Mouse (Mus musculus) lung, embryonic 15.5 days (tissue): ENCODE measurements around the gene Sh2d4b. TPM values are rescaled to one million over a fixed set of nuclear protein-coding genes. Genes with fewer than 3 reads are reported as not detected.

Source experiments
- ATAC-seq: fragments of 200-750 bp; cut with Nextera tagmentation; 2 replicates; pipeline ENCODE4 v1.8.0; 2017; ENCODE audit warnings: moderate number of reproducible peaks, borderline replicate concordance; ENCODE audit not compliant: low FRiP score, low TSS enrichment; ENCODE audit errors: extremely low read depth
- H3K27ac ChIP-seq: fragments of 300-500 bp; sonication (generic); 2 replicates; pipeline ENCODE4 v1.5.1; 2015; ENCODE audit warnings: moderate library complexity, mild to moderate bottlenecking, inconsistent platforms
- H3K27me3 ChIP-seq: fragments of 300-500 bp; sonication (generic); 2 replicates; pipeline ENCODE4 v1.6.1; 2015; ENCODE audit warnings: inconsistent platforms
- H3K36me3 ChIP-seq: fragments of 300-500 bp; sonication (generic); 2 replicates; pipeline ENCODE4 v1.6.1; 2015; ENCODE audit warnings: inconsistent platforms
- H3K4me1 ChIP-seq: fragments of 300-500 bp; sonication (generic); 2 replicates; pipeline ENCODE4 v1.6.1; 2015; ENCODE audit warnings: inconsistent platforms
- H3K4me2 ChIP-seq: fragments of 300-500 bp; sonication (generic); 2 replicates; pipeline ENCODE4 v1.6.1; 2015; ENCODE audit warnings: inconsistent platforms, mild to moderate bottlenecking, moderate library complexity
- H3K4me3 ChIP-seq: fragments of 300-500 bp; sonication (generic); 2 replicates; pipeline ENCODE4 v1.5.1; 2015; ENCODE audit warnings: mild to moderate bottlenecking, inconsistent platforms
- H3K9ac ChIP-seq: fragments of 300-500 bp; sonication (generic); 2 replicates; pipeline ENCODE4 v1.6.1; 2015; ENCODE audit warnings: inconsistent platforms
- H3K9me3 ChIP-seq: fragments of 300-500 bp; sonication (generic); 2 replicates; pipeline ENCODE4 v1.6.1; 2016; ENCODE audit warnings: inconsistent platforms
- WGBS: fragments of 180-500 bp; shearing (Covaris S2); methylation state at CpG from one replicate; pipeline ENCODE4 v1.1.7; 2015; 5-methylcytosine and 5-hydroxymethylcytosine counted together
- polyA plus RNA-seq: library from polyadenylated mRNA; unstranded; fragments of >200 nt; fragmentation: Nextera tagmentation; extraction: Ambion mirVana; gene quantifications from 2 replicates; pipeline ENCODE4 v1.2.1, GENCODE M21; 2015

The Sh2d4b gene
- polyA plus RNA-seq, 1 experiment from 2014 or later: 1.9 TPM

GRCm38 (mm10) chr14:40830094-40830493 is 63.0 kb downstream of the Sh2d4b start:
- ATAC-seq: no peak
- H3K4me1 ChIP-seq: no peaks in the 10 kb centered on the region
- H3K36me3 ChIP-seq: no peaks in the 10 kb centered on the region
- H3K27me3 ChIP-seq: no peaks in the 10 kb centered on the region
- no peaks in the 10 kb centered on the region for H3K9me3 ChIP-seq
- H3K9ac ChIP-seq: no peak overlapping the region
- WGBS: 54% methylated on average over 11 of the region's 11 CpGs
- H3K4me2 ChIP-seq: no peak overlapping the region
- H3K27ac ChIP-seq: no peak overlapping the region
- H3K4me3 ChIP-seq: no peak overlapping the region

DNA sequence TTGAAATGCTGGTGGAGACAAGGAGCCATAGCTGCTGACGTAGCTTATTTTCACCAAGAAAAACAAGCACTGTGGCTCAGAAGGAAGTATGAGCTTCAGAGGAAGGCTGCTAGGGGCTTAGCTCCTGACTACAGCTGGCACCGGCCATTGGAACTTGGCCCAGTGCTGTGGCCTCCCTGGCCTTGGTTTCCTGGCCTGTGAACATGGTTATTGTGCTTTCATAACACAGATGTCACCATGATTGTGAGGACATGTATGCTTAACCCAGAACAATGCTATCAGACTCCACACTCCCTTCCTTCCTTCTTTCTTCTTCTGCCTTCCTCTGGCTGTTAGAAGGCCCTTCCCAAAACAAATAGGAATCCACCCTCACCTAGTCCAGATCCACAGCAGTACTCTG is 75.0 kb downstream of the Sh2d4b start:
- H3K4me2 ChIP-seq: no peak overlapping the region
- WGBS: 58% methylated on average over 2 of the region's 2 CpGs
- H3K27ac ChIP-seq: 0 out of 2 replicates have a peak overlapping the region, but pooled peaks have one; percentile 44

DNA sequence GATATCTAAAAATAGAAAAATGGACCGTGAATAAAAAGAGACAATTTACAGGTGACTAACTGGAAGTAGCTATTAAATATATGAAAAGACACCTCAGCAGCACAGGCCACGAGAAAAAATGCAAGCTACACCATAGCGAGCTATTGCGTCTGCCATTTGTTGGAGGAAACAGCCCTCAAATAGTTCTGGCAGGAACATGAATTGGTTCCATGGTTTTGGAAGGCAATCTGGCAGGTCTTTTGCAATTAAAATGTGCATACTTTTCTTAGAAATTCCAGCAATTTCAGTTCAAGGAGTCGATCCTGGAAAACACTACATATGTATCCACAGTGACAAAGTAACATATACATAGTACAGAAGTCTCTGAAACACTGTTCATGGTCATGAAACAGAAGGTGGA is 76.4 kb downstream of the Sh2d4b start:
- no peaks in the 10 kb centered on the region for H3K27me3 ChIP-seq
- no peaks in the 10 kb centered on the region for H3K4me1 ChIP-seq
- 83% methylated on average over 5 of the region's 5 CpGs for WGBS
- no peak overlapping the region for H3K9ac ChIP-seq
- H3K4me2 ChIP-seq: no peak overlapping the region
- no peak for ATAC-seq
- no peaks in the 10 kb centered on the region for H3K36me3 ChIP-seq
- H3K9me3 ChIP-seq: no peaks in the 10 kb centered on the region
- no peak overlapping the region for H3K4me3 ChIP-seq
- H3K27ac ChIP-seq: no peak overlapping the region

More for the DNA sequence above, 75.0 kb downstream of the Sh2d4b start:
- no peaks in the 10 kb centered on the region for H3K9me3 ChIP-seq
- H3K9ac ChIP-seq: no peak overlapping the region
- H3K36me3 ChIP-seq: no peaks in the 10 kb centered on the region
- ATAC-seq: peak; percentile 77
- H3K27me3 ChIP-seq: no peaks in the 10 kb centered on the region
- H3K4me3 ChIP-seq: no peak overlapping the region
- no peaks in the 10 kb centered on the region for H3K4me1 ChIP-seq

GRCm38 (mm10) chr14:40791606-40792005 is 101.5 kb downstream of the Sh2d4b start:
- Histone ChIP-seq H3K27ac (no peak overlapping the region), H3K27me3 (no peaks in the 10 kb centered on the region), H3K4me2 (no peak overlapping the region), H3K4me1 (no peaks in the 10 kb centered on the region), H3K9ac (no peak overlapping the region), H3K4me3 (no peak overlapping the region), H3K9me3 (no peaks in the 10 kb centered on the region), H3K36me3 (no peaks in the 10 kb centered on the region)
- ATAC-seq: no peak
- WGBS: 37% methylated on average over 1 of the region's 1 CpGs

DNA sequence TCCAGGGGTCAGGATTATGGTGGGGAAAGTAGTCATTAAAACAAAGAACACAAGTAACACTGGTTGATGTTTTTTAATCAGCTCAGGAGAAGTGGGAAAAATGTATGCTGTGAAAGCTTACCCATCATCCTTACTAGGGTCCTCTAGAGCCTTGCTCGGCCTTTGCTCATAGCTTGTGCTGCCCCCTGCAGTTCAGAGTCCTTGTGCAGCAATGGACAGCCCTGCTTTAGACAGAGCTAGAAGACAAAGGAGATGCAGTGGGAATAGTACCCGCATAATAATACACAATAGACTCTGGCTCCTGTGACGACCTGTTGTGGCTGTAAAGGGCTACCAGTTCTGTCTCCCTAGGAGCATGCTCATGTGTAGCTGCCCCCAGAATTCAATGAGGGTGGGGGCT is 104.0 kb downstream of the Sh2d4b start:
- peak; percentile 27; the same call in 1 of the 2 replicates for ATAC-seq
- H3K36me3 ChIP-seq: no peaks in the 10 kb centered on the region
- H3K4me3 ChIP-seq: no peak overlapping the region
- no peaks in the 10 kb centered on the region for H3K27me3 ChIP-seq
- 22% methylated on average over 3 of the region's 3 CpGs for WGBS
- H3K4me2 ChIP-seq: no peak overlapping the region
- no peaks in the 10 kb centered on the region for H3K9me3 ChIP-seq
- H3K9ac ChIP-seq: no peak overlapping the region
- H3K4me1 ChIP-seq: no peaks in the 10 kb centered on the region
- no peak overlapping the region for H3K27ac ChIP-seq

DNA sequence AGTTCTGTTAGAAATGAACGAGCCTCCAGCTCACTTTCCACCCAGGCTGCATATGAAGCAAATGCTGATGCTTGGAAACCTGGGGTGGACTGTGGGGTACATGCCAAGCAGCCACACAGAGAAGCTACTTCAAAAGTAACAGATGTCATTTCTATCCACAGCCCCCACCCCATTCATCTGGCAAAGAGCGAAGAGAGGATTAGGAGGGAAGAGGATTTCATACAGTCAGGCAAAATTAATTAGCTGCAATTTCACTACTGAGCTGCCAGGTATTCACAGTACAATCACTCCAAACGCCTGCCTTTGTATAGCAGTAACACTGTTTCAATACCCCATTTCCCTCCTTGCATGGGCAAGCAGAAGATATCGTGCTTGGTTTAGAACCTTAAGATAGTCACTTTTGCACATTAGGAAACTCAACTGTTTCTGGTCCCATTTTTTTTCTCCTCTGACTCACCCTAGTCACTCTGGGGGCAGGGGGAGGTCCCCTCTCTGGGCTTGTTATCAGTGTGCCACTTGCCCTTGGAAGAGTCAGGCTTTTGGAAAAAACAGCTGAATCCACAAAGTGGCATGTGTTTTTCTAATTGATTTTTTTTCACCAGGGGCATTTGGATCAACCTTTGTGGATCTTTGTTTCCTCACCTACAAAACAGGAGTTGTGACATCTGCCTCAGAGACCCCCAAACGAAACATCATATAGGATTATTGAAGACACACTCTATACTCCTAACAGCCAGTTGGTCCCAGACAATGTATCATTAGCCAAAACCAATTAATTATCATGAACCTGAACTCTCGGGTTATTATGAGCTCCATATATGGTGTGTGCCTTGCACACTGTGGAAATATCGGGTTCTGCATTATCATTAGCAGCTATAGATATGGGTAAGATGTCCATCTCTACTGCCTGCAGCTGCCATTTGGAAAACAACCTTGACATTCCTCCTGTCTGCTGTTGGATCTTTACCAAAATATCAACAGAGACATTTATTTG is 123.7 kb downstream of the Sh2d4b start:
- Histone ChIP-seq H3K4me2 (no peak overlapping the region), H3K36me3 (no peaks in the 10 kb centered on the region), H3K27ac (no peak overlapping the region), H3K4me3 (no peak overlapping the region), H3K9ac (no peak overlapping the region), H3K27me3 (no peaks in the 10 kb centered on the region), H3K9me3 (no peaks in the 10 kb centered on the region), H3K4me1 (no peaks in the 10 kb centered on the region)
- no peak for ATAC-seq
- 48% methylated on average over 7 of the region's 7 CpGs for WGBS

Other genes starting within 250 kb of the Sh2d4b start
- 99.0 and 101 TPM in 2 replicates for gene Tspan14, start 73.5 kb upstream of the Sh2d4b start, polyA plus RNA-seq
- 147 and 150 TPM in 2 replicates for gene Fam213a, start 120.5 kb upstream of the Sh2d4b start, polyA plus RNA-seq
- 0.40 and 0.56 TPM in 2 replicates for gene Dydc2, start 175.9 kb upstream of the Sh2d4b start, polyA plus RNA-seq
- not detected in 2 replicates for gene Dydc1, start 179.6 kb upstream of the Sh2d4b start, polyA plus RNA-seq
- gene Mat1a, start 211.8 kb upstream of the Sh2d4b start, polyA plus RNA-seq: 5.0 and 5.3 TPM in 2 replicates
- gene Sftpa1, start 238.5 kb upstream of the Sh2d4b start, polyA plus RNA-seq: 73.7 and 99.1 TPM in 2 replicates